Mouse (Mus musculus): ENCODE measurements at regions not wholly inside any gene's neighbourhood (a gene's known extent, or its start where the extent isn't known, plus 50 kb on each side); places are given as distances from the start of the nearest gene placed in this dataset.

- DNase-seq (ENCODE audit: low spot score) (no peak), ATAC-seq (ENCODE audit: low read depth) (no peak)
- no peaks in the 10 kb centered on the region for H3K36me3 ChIP-seq (ENCODE audit: control insufficient read depth, insufficient read depth, low read length)
- H3K9me3 ChIP-seq (ENCODE audit: control insufficient read depth, low read length), result no peaks in the 10 kb centered on the region
- H3K27me3 ChIP-seq (replicated peaks; ENCODE audit: control insufficient read depth, insufficient read depth, low read length), result no peaks in the 10 kb centered on the region
- no peak overlapping the region for H3K4me2 ChIP-seq (ENCODE audit: low read depth, low read length)
- WGBS, result 54% methylated on average over 7 of the region's 7 CpGs
- no peak overlapping the region for H3K9ac ChIP-seq (ENCODE audit: low read depth, low read length)
- H3K27ac ChIP-seq (replicated peaks; ENCODE audit: low read depth, low read length), result no peak overlapping the region
- no peaks in the 10 kb centered on the region for H3K4me1 ChIP-seq (ENCODE audit: control insufficient read depth, insufficient read depth, low read length)
- H3K4me3 ChIP-seq (ENCODE audit: low read depth, low read length), result no peak overlapping the region
Measured at GRCm38 (mm10) chr4:23832385-23833164, 663.7 kb upstream of the Mms22l start.

GRCm38 (mm10) chr4:23843609-23844287, 652.5 kb upstream of the Mms22l start:
- no peak for DNase-seq (ENCODE audit: low spot score)

DNA sequence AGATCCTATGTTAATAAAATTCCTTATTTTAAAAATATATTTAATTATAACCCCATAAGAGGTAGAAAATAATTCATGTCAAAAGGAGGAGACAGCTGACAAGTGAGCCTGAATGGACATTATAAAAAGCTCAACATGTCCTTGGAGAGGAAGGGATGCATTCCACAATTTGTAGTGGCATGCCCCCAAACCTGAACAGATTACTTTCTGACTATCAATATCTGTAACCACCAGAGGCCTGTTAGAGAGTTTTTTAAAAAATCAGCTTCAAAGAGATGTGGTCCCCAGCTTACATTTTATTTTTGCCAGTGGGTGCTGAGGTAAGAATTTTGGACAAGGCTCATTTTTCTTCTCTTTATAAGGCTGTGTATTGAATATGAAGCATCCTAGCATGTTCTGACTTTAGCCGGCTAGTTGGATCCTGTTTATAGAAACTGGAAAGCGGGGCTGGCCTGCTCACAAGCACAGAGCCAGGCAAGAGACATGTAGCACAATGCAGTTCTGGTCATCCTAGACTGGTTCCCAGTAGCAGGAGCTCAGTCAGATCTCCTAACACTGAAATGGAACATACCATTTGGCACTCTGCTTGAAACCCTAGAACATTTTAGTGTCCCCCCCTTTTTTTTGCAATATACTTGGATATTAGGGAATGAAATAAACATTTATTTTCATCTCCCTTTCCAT, 651.8 kb upstream of the Mms22l start:
- Histone ChIP-seq H3K4me2 (ENCODE audit: low read depth, low read length) (no peak overlapping the region), H3K9ac (ENCODE audit: low read depth, low read length) (no peak overlapping the region), H3K27me3 (replicated peaks; ENCODE audit: control insufficient read depth, insufficient read depth, low read length) (no peaks in the 10 kb centered on the region), H3K4me3 (ENCODE audit: low read depth, low read length) (no peak overlapping the region), H3K9me3 (ENCODE audit: control insufficient read depth, low read length) (no peaks in the 10 kb centered on the region), H3K36me3 (ENCODE audit: control insufficient read depth, insufficient read depth, low read length) (no peaks in the 10 kb centered on the region), H3K27ac (replicated peaks; ENCODE audit: low read depth, low read length) (no peak overlapping the region), H3K4me1 (ENCODE audit: control insufficient read depth, insufficient read depth, low read length) (no peaks in the 10 kb centered on the region)
- ATAC-seq (ENCODE audit: low read depth), result no peak
- no peak for DNase-seq (ENCODE audit: low spot score)
- 55% methylated on average over 2 of the region's 2 CpGs for WGBS

More at GRCm38 (mm10) chr4:23843609-23844287, 652.5 kb upstream of the Mms22l start:
- no peaks in the 10 kb centered on the region for H3K36me3 ChIP-seq (ENCODE audit: control insufficient read depth, insufficient read depth, low read length)
- WGBS, result 74% methylated on average over 4 of the region's 4 CpGs
- H3K4me1 ChIP-seq (ENCODE audit: control insufficient read depth, insufficient read depth, low read length), result no peaks in the 10 kb centered on the region
- H3K9me3 ChIP-seq (ENCODE audit: control insufficient read depth, low read length), result no peaks in the 10 kb centered on the region
- ATAC-seq (ENCODE audit: low read depth), result no peak
- H3K27me3 ChIP-seq (replicated peaks; ENCODE audit: control insufficient read depth, insufficient read depth, low read length), result no peaks in the 10 kb centered on the region
- H3K27ac ChIP-seq (replicated peaks; ENCODE audit: low read depth, low read length), result no peak overlapping the region
- H3K9ac ChIP-seq (ENCODE audit: low read depth, low read length), result no peak overlapping the region
- no peak overlapping the region for H3K4me3 ChIP-seq (ENCODE audit: low read depth, low read length)
- no peak overlapping the region for H3K4me2 ChIP-seq (ENCODE audit: low read depth, low read length)

DNA sequence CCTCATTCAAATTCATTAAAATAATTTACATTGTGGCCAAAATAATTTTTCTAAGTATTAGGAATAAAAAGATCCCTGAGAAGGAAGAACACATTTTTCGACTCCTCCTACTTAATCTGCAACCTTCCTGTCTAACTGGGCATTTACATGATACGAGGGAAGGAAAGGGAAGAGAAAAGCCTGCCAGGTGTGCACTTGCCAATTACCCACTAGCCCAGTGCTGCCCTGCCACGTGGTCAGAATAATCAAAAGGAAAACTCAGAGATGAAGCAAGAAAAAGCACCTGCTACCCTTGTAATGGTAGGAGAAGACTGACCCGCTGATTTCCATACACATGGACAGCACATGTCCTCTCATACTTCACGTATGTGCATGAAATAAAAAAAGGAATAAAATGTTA, 651.0 kb upstream of the Mms22l start:
- Histone ChIP-seq H3K9me3 (ENCODE audit: control insufficient read depth, low read length) (no peaks in the 10 kb centered on the region), H3K4me1 (ENCODE audit: control insufficient read depth, insufficient read depth, low read length) (no peaks in the 10 kb centered on the region), H3K27me3 (replicated peaks; ENCODE audit: control insufficient read depth, insufficient read depth, low read length) (no peaks in the 10 kb centered on the region), H3K27ac (replicated peaks; ENCODE audit: low read depth, low read length) (no peak overlapping the region), H3K36me3 (ENCODE audit: control insufficient read depth, insufficient read depth, low read length) (no peaks in the 10 kb centered on the region), H3K4me3 (ENCODE audit: low read depth, low read length) (no peak overlapping the region), H3K4me2 (ENCODE audit: low read depth, low read length) (no peak overlapping the region), H3K9ac (ENCODE audit: low read depth, low read length) (no peak overlapping the region)
- WGBS, result 64% methylated on average over 5 of the region's 5 CpGs
- DNase-seq (ENCODE audit: low spot score) (no peak), ATAC-seq (ENCODE audit: low read depth) (no peak)

- no peak for ATAC-seq (ENCODE audit: low read depth)
- 64% methylated on average over 2 of the region's 2 CpGs for WGBS
- H3K9me3 ChIP-seq (ENCODE audit: control insufficient read depth, low read length), result no peaks in the 10 kb centered on the region
Measured at GRCm38 (mm10) chr4:23850640-23851039, 645.6 kb upstream of the Mms22l start.

DNA sequence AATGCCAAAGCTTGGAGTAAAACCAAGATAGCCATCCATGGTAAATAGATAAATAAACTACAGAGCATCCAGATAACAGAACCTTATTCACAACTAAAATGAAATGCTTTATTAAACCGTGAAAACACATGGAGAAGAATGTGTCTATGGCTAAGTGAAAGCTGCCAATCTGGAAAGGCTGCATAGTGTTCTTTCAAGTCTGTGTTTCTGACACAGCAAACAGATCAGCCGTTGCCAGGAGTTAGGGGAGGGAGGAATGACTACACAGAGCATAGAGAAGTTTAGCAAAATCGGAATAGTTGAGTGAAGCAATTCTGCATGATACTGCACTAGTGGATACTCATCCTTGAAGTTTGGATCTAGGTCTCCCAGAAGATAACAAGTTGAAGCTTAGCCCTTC, 633.8 kb upstream of the Mms22l start:
- Histone ChIP-seq H3K9ac (ENCODE audit: low read depth, low read length) (no peak overlapping the region), H3K4me2 (ENCODE audit: low read depth, low read length) (no peak overlapping the region), H3K27ac (replicated peaks; ENCODE audit: low read depth, low read length) (no peak overlapping the region), H3K36me3 (ENCODE audit: control insufficient read depth, insufficient read depth, low read length) (no peaks in the 10 kb centered on the region), H3K4me3 (ENCODE audit: low read depth, low read length) (no peak overlapping the region), H3K4me1 (ENCODE audit: control insufficient read depth, insufficient read depth, low read length) (no peaks in the 10 kb centered on the region), H3K27me3 (replicated peaks; ENCODE audit: control insufficient read depth, insufficient read depth, low read length) (no peaks in the 10 kb centered on the region), H3K9me3 (ENCODE audit: control insufficient read depth, low read length) (no peaks in the 10 kb centered on the region)
- DNase-seq (ENCODE audit: low spot score), result no peak
- no peak for ATAC-seq (ENCODE audit: low read depth)
- 76% methylated on average over 3 of the region's 3 CpGs for WGBS

More at GRCm38 (mm10) chr4:23850640-23851039, 645.6 kb upstream of the Mms22l start:
- no peak overlapping the region for H3K9ac ChIP-seq (ENCODE audit: low read depth, low read length)
- H3K27me3 ChIP-seq (replicated peaks; ENCODE audit: control insufficient read depth, insufficient read depth, low read length), result no peaks in the 10 kb centered on the region
- H3K36me3 ChIP-seq (ENCODE audit: control insufficient read depth, insufficient read depth, low read length), result no peaks in the 10 kb centered on the region
- no peak for DNase-seq (ENCODE audit: low spot score)
- H3K4me3 ChIP-seq (ENCODE audit: low read depth, low read length), result no peak overlapping the region
- no peaks in the 10 kb centered on the region for H3K4me1 ChIP-seq (ENCODE audit: control insufficient read depth, insufficient read depth, low read length)
- H3K27ac ChIP-seq (replicated peaks; ENCODE audit: low read depth, low read length), result no peak overlapping the region
- no peak overlapping the region for H3K4me2 ChIP-seq (ENCODE audit: low read depth, low read length)

DNA sequence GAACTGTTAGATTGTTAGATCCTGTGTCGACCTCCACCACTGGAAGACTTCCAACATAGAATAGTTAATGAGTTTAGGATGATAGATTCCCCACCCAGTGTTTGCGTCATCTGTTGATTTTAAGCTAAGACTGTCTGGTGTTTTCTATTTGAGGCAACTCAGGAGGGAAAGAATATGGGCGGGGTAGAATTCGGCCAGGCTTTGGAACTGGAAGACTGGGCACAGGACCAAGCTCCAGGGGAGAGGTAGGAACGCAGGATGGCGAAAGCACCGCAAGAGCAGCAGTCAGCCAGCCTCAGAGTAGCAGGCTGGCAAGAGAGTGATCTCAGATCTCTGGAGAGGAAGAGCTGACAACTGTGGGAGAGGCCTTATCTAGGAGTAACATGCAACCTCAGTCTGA, 616.2 kb upstream of the Mms22l start:
- no peak overlapping the region for H3K4me3 ChIP-seq (ENCODE audit: low read depth, low read length)
- H3K9ac ChIP-seq (ENCODE audit: low read depth, low read length), result no peak overlapping the region
- H3K36me3 ChIP-seq (ENCODE audit: control insufficient read depth, insufficient read depth, low read length), result no peaks in the 10 kb centered on the region
- DNase-seq (ENCODE audit: low spot score) (peak; percentile 41), ATAC-seq (ENCODE audit: low read depth) (no peak)
- no peak overlapping the region for H3K27ac ChIP-seq (replicated peaks; ENCODE audit: low read depth, low read length)
- no peaks in the 10 kb centered on the region for H3K9me3 ChIP-seq (ENCODE audit: control insufficient read depth, low read length)
- H3K27me3 ChIP-seq (replicated peaks; ENCODE audit: control insufficient read depth, insufficient read depth, low read length), result no peaks in the 10 kb centered on the region
- no peak overlapping the region for H3K4me2 ChIP-seq (ENCODE audit: low read depth, low read length)
- H3K4me1 ChIP-seq (ENCODE audit: control insufficient read depth, insufficient read depth, low read length), result no peaks in the 10 kb centered on the region
- WGBS, result 62% methylated on average over 7 of the region's 7 CpGs

DNA sequence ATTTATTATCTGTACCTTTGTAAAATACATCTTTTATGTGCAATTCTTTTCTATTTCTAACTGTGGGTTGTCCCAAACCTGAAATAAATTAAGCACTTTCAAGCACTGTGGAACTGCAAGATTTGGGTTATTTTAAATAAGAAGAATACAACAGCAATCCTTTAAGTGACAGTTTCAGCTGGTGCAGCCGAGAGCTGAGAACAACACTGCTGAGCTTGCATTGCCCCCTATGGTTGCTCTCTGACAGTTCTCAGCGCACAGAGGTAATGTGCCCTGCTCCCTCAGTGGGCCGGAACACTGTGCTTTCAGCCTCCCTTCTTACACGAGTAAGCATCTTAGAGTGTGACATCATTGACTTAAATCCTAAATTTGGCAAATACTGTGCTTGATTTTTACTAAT, 582.9 kb upstream of the Mms22l start:
- H3K27ac ChIP-seq (replicated peaks; ENCODE audit: low read depth, low read length), result no peak overlapping the region
- H3K4me2 ChIP-seq (ENCODE audit: low read depth, low read length), result no peak overlapping the region
- H3K27me3 ChIP-seq (replicated peaks; ENCODE audit: control insufficient read depth, insufficient read depth, low read length), result no peaks in the 10 kb centered on the region
- no peaks in the 10 kb centered on the region for H3K4me1 ChIP-seq (ENCODE audit: control insufficient read depth, insufficient read depth, low read length)
- no peak overlapping the region for H3K9ac ChIP-seq (ENCODE audit: low read depth, low read length)
- no peak for ATAC-seq (ENCODE audit: low read depth)
- peak; percentile 33 for DNase-seq (ENCODE audit: low spot score)
- no peaks in the 10 kb centered on the region for H3K36me3 ChIP-seq (ENCODE audit: control insufficient read depth, insufficient read depth, low read length)
- no peaks in the 10 kb centered on the region for H3K9me3 ChIP-seq (ENCODE audit: control insufficient read depth, low read length)
- H3K4me3 ChIP-seq (ENCODE audit: low read depth, low read length), result no peak overlapping the region
- 23% methylated on average over 4 of the region's 4 CpGs for WGBS

Measured in embryonic facial prominence, embryonic 14.5 days (tissue).